Mouse (Mus musculus) olfactory bulb, adult 2 months (tissue): ENCODE measurements around the gene Mgrn1.

ENCODE experiments used
- CTCF ChIP-seq: fragments of 200-500 bp; IDR thresholded peaks from 2 replicates; pipeline ENCODE4 v1.5.1; 2012; ENCODE audit warnings: low read depth, mild to moderate bottlenecking, low read length, moderate library complexity; ENCODE audit not compliant: insufficient read depth
- POLR2A ChIP-seq: fragments of 200-500 bp; IDR thresholded peaks from 2 replicates; pipeline ENCODE4 v1.6.1; 2012; ENCODE audit warnings: mild to moderate bottlenecking, low read depth, low read length, moderate library complexity; ENCODE audit not compliant: insufficient read depth

GRCm38 (mm10) chr16:4912074-4912648 is 26.1 kb downstream of the Mgrn1 start:
- TF ChIP-seq POLR2A (no peak), CTCF (no peak)
